Mouse (Mus musculus): Measurements from ENCODE around the gene Npnt.

Npnt gene

GRCm38 (mm10) chr3:132835118-132835794 lies 114.8 kb downstream of the Npnt start:
- in situ Hi-C loops (cut with MboI; ENCODE audit: low pct_unique_long_range_greater_than_20kb in 1 of 2, low sequenced_read_pairs in 2 of 2, unreplicated experiment in 1 of 2) = no loop called here

Data from mouse embryonic stem cell (cell line).